Mouse (Mus musculus) 3134 (cell line): ENCODE measurements at regions not wholly inside any gene's neighbourhood (a gene's known extent, or its start where the extent isn't known, plus 50 kb on each side); places are given as distances from the start of the nearest gene placed in this dataset.
"Not testable (repeated sequence)": the region's sequence is repeated elsewhere in the genome, so short reads cannot be mapped to it uniquely, and the experiment has no call there.

ENCODE experiments used
- DNase-seq: peaks from one replicate; pipeline ENCODE4 v3.0.0-alpha.2; 2011; ENCODE audit warnings: low spot score; ENCODE audit not compliant: insufficient read length; ENCODE audit errors: extremely low read depth

GRCm38 (mm10) chr13:16465317-16465716 is 453.7 kb downstream of the Inhba start:
- no peak for DNase-seq

DNA sequence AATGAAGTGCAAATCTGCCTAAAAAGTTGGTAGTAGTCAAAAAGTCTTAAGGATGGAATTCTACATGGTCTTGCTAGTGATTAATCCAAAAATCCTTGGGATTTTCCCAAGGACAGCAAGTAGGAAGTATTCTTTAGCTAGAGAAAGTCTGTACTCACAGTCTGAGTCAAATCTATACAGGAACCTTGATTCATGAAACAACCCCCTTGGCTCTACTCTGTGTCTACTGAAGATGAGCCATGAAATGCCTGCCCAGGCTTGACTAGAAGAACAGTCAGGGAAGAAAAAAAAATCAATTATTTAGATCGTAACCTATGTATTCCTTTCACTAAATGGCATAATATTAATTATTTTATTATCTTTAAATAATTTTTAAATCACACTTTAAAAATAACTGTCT is 454.2 kb downstream of the Inhba start:
- no peak for DNase-seq

DNA sequence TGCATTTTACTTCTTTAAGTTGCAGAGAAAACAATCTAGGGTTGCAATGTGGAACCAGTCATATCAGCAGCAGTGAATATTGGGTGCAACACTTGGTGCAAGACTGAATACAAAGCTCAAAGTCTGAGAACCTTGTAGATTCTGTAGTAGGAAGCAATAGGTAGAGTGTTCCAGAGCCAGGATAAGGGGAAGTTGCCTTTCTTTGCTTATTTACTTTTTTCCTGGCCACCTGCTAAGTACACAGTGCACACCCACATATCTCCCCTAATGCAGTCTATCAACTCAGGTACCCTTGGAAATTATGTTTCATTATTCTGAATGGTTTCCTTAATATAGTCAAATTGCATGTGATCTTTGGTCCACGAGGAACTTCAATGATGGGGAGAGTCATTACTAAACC is 464.9 kb downstream of the Inhba start:
- DNase-seq: no peak

GRCm38 (mm10) chr13:16487292-16487691 is 475.6 kb downstream of the Inhba start:
- DNase-seq: peak; percentile 30

- not testable (repeated sequence) for DNase-seq
These were observed 479.0 kb downstream of the Inhba start for GRCm38 (mm10) chr13:16490680-16491079.

DNA sequence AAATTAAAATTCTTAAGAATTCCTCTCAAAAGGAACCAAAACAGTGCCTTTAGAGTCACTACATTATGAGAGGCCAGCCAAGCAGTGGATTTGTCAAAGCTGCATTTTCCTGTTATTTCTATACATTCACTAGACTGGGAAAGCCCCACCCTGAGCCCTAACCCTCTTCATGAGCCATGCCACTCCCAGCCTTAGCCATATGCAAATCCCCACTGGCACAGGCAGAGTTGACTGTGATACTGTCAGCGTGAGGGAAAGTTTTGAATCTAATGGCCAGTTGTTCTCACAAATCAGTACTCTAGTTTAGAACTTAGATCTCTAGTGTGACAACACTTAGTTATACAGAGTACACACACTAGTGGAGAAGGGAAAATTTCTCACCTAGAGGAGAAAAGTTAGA is 486.4 kb downstream of the Inhba start:
- no peak for DNase-seq

GRCm38 (mm10) chr13:16512876-16513275 is 501.2 kb downstream of the Inhba start:
- no peak for DNase-seq

DNA sequence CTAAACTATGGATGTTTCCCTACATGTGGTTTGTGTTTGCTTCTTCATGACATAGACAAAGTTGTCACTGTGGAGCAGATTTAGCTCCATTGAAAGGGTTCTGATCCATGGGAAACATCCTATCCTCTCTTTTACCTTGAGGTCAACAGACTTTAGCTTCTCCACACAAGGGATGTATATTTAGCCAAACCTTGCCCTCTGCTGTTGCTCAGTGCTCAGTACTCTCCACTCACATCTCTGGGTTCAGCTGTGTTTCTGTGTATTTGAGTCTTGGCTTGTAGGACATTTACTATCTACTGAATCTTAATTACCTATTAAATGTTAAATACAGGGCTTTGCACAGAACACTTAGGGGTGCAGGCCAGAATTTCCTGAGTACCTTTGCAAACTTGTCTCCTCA is 503.5 kb downstream of the Inhba start:
- DNase-seq: no peak

DNA sequence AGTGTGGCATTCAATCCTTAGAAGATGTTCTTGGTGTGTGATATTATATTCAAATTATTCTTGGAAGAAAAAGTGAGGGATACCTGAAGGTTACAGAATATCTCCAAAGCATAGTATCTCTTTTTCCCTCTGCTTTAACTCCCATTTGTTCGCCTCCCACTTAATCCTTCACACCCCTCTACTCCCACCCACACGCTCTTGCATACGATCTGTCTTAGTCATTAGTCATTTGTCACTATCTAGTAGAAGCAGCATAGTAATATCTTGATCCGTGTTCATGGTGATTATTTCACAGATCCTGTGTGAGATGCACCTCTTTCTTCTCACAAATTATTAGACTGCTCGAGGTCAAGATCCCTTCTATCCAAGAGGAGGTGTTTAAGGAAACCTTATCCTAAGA is 517.4 kb downstream of the Inhba start:
- DNase-seq: no peak

DNA sequence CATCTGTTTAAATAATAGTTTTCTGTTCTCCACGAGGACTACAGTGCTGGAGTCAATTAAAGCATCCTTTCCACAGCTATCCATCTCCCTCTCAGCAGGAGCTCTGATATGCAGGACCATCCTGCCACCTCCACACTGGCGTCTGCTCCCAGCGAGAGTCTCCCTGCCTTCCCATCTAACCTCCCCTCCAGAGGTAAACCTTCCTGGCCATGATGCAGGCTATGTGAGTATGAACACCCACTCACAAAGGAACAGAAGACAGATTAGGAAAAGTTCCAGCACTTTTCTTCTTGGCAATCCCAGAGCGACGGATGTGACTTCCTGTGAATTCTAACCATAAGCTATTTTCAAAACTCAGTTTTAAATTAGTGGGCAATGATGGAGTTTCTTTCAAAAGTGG is 532.1 kb downstream of the Inhba start:
- DNase-seq: no peak

DNA sequence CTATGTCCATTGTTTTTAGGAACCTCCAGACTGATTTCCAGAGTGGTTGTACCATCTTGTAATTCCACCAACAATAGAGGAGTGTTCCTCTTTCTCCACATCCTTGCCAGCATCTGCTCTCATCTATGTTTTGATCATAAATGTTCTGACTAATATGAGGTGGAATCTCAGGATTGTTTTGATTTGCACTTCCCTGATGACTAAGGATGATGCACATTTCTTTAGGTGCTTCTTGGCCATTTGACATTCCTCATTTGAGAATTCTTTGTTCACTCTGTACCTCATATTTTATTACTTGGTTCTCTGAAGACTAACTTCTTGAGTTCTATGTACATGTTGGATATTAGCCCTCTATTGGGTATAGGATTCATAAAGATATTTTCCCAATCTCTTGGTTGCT is 538.4 kb downstream of the Inhba start:
- DNase-seq: peak; percentile 45

GRCm38 (mm10) chr13:16564988-16565387 is 553.3 kb downstream of the Inhba start:
- peak; percentile 22 for DNase-seq

DNA sequence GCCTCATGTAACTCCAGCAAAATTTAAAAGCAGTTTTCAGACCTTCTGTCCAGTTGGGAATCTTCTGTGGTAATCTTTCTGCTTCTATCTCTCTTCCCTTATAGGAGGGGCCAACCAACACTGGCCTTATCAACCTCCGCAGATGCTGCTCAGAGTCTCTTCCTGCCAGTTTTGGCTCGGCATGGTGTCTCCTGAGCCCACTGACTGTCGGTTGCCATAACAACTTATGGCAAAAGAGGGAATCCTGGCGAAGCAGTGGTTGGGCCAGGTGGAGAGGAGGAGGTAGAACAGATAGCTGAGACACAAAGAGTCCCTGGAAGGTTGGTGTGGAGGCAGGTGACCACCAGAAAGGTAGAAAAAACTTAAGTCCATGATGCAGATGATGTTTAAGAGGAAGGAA is 562.4 kb downstream of the Inhba start:
- DNase-seq: no peak

- DNase-seq: no peak
These were observed 574.6 kb downstream of the Inhba start for GRCm38 (mm10) chr13:16586286-16586685.

DNA sequence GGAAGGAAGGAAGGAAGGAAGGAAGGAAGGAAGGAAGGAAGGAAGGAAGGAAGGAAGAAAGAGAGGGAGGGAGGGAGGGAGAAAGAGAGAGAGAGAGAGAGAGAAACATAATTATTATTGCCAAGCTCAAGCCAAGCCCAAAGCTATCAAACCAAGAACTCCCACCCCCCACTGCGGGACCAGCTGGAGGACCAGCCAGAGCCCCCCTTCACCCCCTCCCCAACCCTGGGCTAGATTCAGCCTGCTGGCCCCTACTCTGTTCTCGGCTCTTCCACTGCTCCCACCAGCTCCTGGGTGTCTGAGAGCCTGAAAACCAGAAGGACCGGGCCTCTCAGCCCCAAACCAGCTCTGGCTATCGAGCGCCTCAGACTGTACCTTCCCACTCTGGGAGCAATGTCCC is 608.1 kb downstream of the Inhba start:
- DNase-seq: no peak

DNA sequence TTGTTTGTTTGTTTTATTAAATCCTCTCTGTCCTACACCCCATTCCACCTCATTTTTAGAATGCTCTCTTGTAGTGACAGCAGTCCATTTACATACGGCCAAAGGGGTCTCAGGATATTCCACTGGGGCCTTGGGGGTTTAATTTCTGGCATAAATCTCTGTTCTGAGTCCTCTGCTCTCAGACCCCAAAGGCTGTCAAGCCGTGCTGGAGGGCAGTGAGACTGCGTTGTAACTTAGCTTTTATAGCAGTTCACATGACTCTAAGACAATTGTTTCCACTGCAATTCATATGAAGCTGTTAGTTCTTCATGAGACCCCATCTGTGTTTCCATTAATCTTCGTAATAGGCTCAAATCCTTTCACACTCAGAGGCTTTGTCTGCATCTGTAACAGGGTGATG is 614.9 kb downstream of the Inhba start:
- DNase-seq: no peak

DNA sequence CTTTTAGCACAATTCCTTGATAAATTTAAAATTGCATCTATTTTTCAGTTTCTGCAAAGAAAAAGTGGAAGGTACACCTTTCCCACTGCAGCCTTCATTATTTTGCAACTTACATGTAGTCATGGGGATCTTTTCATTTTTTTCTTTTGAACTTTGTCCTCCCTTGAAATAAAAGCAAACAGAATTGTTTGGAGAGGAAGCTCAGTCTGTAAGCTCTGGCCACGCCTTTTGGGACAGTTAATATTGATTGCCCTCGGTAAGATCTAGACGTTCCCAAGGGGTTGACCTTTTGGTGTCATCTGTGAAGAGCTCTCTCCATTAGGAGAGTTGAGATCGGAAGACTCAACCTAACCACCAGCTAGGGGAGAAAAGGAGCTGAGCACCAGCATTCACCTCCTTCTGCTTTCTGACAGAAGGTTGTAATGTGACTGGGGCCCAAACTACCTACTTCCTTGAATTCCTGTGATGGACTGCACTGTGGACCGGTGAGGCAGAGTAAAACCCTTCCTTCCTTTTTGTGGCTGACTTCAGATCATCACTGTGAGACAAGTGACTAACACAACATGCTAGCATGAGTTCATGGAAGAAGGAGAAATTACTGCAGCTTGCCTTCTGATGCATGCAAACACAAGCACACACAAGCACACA is 621.9 kb downstream of the Inhba start:
- DNase-seq: no peak

DNA sequence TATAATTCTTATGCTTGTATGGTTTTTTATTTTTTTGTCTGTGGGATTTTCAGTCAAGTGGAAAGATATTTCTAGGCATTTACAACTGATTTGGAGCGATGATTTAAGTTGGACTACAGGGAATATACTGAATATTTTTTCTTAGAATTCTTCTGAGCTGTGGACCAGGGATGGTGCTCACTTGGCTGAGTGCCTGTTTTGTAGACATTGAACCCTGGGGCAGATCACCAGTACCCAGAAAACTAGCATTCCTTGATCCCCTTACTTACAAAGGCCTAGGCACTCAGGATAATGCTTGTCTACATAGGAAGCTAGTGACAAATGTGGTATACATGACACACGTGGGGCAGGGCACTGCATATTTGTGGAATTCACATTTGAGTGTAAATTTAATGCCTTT is 624.6 kb downstream of the Inhba start:
- DNase-seq: no peak

GRCm38 (mm10) chr13:16641611-16642449 is 630.2 kb downstream of the Inhba start:
- peak; percentile 55 for DNase-seq

DNA sequence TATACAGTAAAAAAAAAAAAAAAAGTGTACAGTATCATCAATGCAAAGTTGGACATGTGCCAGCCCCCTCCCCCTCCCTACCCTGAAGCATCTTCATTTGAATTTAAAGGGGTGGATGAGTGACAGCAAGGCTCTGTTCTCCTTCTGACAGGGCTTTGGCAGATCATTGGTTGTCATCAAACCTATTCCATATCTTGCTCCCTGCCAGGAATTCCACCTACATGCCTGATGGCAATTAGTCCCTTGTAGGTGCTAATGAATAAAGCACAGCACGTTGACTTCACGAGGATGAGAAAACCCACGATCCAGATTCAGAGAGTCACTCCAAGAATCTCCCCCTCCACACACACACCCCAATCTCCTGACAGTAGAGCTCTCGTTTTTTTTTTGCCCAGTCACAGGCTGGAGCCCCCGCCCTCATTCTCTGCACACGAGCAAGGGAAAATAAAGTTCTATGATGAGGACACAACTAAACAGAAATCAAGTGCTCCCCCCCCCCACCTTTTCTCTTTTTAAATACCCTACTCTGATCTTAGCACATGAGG is 630.9 kb downstream of the Inhba start:
- no peak for DNase-seq

GRCm38 (mm10) chr13:16645311-16645710 is 633.7 kb downstream of the Inhba start:
- no peak for DNase-seq

DNA sequence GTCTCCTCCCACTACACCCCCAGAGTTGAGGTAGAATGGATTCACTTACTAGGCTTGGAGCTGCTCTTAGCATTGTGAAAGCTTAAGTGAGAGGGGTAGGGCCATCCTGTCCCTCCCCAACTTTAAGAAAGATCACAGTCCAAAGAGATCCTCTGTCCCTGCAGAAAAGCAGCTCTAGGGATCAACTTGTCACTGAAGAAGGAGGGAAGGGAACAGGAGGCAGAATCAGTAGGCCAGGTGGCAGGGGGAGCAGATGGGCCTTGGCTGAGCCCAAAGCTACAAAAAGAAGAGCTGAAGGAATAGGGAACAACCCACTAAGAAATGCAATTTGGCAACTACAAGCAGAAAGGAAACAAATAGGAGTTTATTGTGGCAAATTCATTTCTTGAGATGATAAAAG is 634.4 kb downstream of the Inhba start:
- no peak for DNase-seq
